Mouse (Mus musculus) forebrain, embryonic 15.5 days (tissue): ENCODE measurements at regions not wholly inside any gene's neighbourhood (a gene's known extent, or its start where the extent isn't known, plus 50 kb on each side); places are given as distances from the start of the nearest gene placed in this dataset.

Experiments
- ATAC-seq: fragments of 200-750 bp; cut with Nextera tagmentation; replicated peaks from 2 replicates; pipeline ENCODE4 v1.8.0; 2017; ENCODE audit warnings: mild to moderate bottlenecking, moderate TSS enrichment, moderate library complexity
- H3K27ac ChIP-seq: fragments of 300-500 bp; sonication (generic); replicated peaks from 2 replicates; pipeline ENCODE4 v1.5.1; 2015; ENCODE audit warnings: mild to moderate bottlenecking, inconsistent platforms
- H3K27me3 ChIP-seq: fragments of 300-500 bp; sonication (generic); 2 replicates; pipeline ENCODE4 v1.6.1; 2015; ENCODE audit warnings: inconsistent platforms
- H3K36me3 ChIP-seq: fragments of 300-500 bp; sonication (generic); 2 replicates; pipeline ENCODE4 v1.6.1; 2015; ENCODE audit warnings: mild to moderate bottlenecking, inconsistent platforms
- H3K4me1 ChIP-seq: fragments of 300-500 bp; sonication (generic); 2 replicates; pipeline ENCODE4 v1.6.1; 2015; ENCODE audit warnings: inconsistent platforms
- H3K4me2 ChIP-seq: fragments of 300-500 bp; sonication (generic); replicated peaks from 2 replicates; pipeline ENCODE4 v1.6.1; 2015; ENCODE audit warnings: mild to moderate bottlenecking, inconsistent platforms
- H3K4me3 ChIP-seq: fragments of 300-500 bp; sonication (generic); 2 replicates; pipeline ENCODE4 v1.5.1; 2015; ENCODE audit warnings: mild to moderate bottlenecking, inconsistent platforms
- H3K9ac ChIP-seq: fragments of 300-500 bp; sonication (generic); replicated peaks from 2 replicates; pipeline ENCODE4 v1.6.1; 2015; ENCODE audit warnings: mild to moderate bottlenecking, inconsistent platforms
- H3K9me3 ChIP-seq: fragments of 300-500 bp; sonication (generic); 2 replicates; pipeline ENCODE4 v1.6.1; 2016; ENCODE audit warnings: inconsistent platforms
- WGBS: fragments of 180-500 bp; shearing (Covaris S2); methylation state at CpG from one replicate; pipeline ENCODE4 v1.1.7; 2015; ENCODE audit warnings: mixed read lengths; 5-methylcytosine and 5-hydroxymethylcytosine counted together

DNA sequence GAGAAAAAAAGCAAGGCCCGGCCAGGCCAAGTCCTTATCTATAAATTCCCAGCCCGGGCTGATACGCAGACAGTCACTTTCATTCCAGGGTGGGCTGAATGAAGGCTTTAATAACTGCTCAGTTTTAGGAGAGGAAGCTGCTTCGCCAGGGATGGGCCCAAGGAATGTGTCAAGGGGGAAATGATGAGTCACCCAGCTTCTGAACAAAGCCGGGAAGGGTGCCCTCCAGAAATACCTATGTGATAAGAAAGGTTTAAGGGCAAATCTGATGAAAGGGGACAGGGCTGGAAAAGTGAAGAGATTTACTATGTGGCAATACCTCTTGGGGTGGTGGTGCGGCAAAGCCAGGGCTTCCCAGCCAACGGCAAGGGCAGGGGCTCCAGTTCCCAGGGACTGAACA is 145.6 kb downstream of the Samd5 start:
- no peak for ATAC-seq
- Histone ChIP-seq H3K4me1 (peaks cover 9% of the 10 kb centered on the region; the same call in 1 of the 2 replicates), H3K27me3 (no peaks in the 10 kb centered on the region), H3K4me3 (no peak overlapping the region), H3K4me2 (no peak overlapping the region), H3K27ac (no peak overlapping the region), H3K9ac (no peak overlapping the region), H3K36me3 (no peaks in the 10 kb centered on the region), H3K9me3 (no peaks in the 10 kb centered on the region)
- 68% methylated on average over 7 of the region's 7 CpGs for WGBS

GRCm38 (mm10) chr10:9528066-9528465 is 146.9 kb downstream of the Samd5 start:
- Histone ChIP-seq H3K9ac (no peak overlapping the region), H3K4me3 (no peak overlapping the region), H3K36me3 (no peaks in the 10 kb centered on the region), H3K27ac (no peak overlapping the region), H3K27me3 (no peaks in the 10 kb centered on the region), H3K4me1 (no peaks in the 10 kb centered on the region), H3K4me2 (no peak overlapping the region), H3K9me3 (no peaks in the 10 kb centered on the region)
- WGBS, result 86% methylated on average over 4 of the region's 4 CpGs
- ATAC-seq, result no peak

DNA sequence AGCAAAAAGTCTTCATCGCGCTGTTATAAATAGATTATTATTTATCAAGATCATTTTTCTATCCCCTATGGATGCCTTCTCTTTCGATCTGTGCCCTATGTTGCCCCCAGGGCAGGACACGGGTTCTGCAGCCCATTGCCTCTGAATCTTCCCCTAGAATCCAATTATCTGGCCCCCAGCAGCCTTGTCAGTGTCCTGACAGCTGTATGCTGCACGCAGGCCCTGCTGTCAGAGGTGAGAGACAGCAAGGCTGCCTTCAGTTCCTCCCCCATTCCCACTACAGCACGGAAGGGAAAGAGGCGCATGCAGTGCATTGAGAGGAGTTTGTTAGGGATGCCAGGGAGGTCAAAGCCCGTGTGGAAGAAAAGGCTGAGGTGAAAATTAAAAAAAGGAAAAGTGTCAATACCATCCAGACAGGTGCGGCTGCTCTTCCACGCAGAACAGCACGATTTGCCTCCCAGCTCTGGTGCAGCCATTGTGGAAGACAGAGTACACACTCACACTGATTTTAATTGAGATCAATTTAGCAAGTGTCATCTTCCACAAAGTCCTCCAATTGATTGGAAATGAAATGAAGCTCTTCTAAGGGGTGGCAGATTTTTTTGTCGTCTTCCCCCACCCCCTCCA is 165.1 kb downstream of the Samd5 start:
- Histone ChIP-seq H3K9me3 (no peaks in the 10 kb centered on the region), H3K9ac (no peak overlapping the region), H3K4me2 (no peak overlapping the region), H3K4me1 (peaks cover 4% of the 10 kb centered on the region), H3K27me3 (no peaks in the 10 kb centered on the region), H3K27ac (0 out of 2 replicates have a peak overlapping the region, but pooled peaks have one; percentile 32), H3K36me3 (no peaks in the 10 kb centered on the region), H3K4me3 (no peak overlapping the region)
- 45% methylated on average over 12 of the region's 12 CpGs for WGBS
- no peak; the same call in 1 of the 2 replicates for ATAC-seq

DNA sequence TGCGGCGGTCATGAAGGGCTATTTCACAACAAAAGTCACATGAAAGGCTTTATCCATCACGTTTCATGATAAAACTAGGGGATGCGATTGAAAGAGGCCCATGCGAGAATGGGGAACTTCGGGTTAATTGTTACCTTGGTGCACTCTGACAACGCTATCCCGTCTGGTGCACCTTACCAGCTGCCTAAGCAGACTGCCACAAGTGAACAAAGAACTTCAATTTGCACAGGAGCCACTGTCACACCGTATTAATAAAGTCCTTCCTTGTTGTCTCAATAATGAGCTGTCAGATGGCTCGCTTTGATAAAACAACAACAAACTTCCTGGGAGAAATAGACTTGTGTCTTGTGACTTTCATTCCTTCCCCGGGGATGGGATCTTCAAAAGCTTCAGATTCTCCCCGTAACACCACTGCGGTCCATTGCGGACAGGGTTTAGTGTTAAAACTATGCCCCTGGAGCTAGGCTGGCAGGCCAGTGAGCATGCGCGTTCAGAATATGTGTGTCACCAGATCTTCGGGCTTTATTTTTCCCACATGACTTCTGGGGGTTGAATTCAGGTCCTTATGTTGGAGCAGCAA is 165.8 kb downstream of the Samd5 start:
- Histone ChIP-seq H3K9ac (no peak overlapping the region), H3K36me3 (no peaks in the 10 kb centered on the region), H3K4me2 (no peak overlapping the region), H3K4me3 (no peak overlapping the region), H3K4me1 (peaks cover 4% of the 10 kb centered on the region), H3K9me3 (no peaks in the 10 kb centered on the region), H3K27me3 (no peaks in the 10 kb centered on the region), H3K27ac (no peak overlapping the region)
- 64% methylated on average over 17 of the region's 17 CpGs for WGBS
- no peak for ATAC-seq

GRCm38 (mm10) chr10:9503569-9504493 is 171.2 kb downstream of the Samd5 start:
- H3K27ac ChIP-seq, result peak overlapping the region; percentile 17; the same call in 1 of the 2 replicates
- H3K36me3 ChIP-seq, result no peaks in the 10 kb centered on the region
- no peaks in the 10 kb centered on the region for H3K27me3 ChIP-seq
- H3K4me2 ChIP-seq, result no peak overlapping the region
- H3K9ac ChIP-seq, result no peak overlapping the region
- no peaks in the 10 kb centered on the region for H3K9me3 ChIP-seq
- WGBS, result 15% methylated on average over 11 of the region's 11 CpGs
- ATAC-seq, result peak; percentile 83
- no peak overlapping the region for H3K4me3 ChIP-seq
- H3K4me1 ChIP-seq, result peaks cover 3% of the 10 kb centered on the region; the same call in 1 of the 2 replicates

DNA sequence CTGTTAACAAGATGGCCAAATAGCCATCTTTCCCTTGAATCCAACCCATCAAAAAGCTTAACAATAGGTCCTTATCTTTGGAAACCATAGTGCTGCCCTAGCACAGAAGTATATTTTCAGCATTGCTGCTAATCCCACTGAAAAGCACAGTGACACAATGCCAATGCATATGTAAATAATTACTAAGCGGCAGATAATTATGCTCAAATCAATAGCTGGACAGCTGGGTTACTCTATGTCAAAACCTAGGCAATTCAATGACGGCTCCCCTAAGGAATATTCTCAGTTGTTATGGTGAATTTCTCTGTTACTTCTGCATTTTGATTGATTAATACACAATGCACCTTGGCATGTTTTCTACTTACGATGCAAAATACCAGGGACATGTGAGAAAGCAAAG is 176.5 kb downstream of the Samd5 start:
- Histone ChIP-seq H3K4me3 (no peak overlapping the region), H3K27me3 (no peaks in the 10 kb centered on the region), H3K9ac (no peak overlapping the region), H3K36me3 (no peaks in the 10 kb centered on the region), H3K4me1 (peaks cover 14% of the 10 kb centered on the region), H3K9me3 (no peaks in the 10 kb centered on the region), H3K4me2 (no peak overlapping the region), H3K27ac (no peak overlapping the region)
- 20% methylated on average over 3 of the region's 3 CpGs for WGBS
- ATAC-seq, result no peak

DNA sequence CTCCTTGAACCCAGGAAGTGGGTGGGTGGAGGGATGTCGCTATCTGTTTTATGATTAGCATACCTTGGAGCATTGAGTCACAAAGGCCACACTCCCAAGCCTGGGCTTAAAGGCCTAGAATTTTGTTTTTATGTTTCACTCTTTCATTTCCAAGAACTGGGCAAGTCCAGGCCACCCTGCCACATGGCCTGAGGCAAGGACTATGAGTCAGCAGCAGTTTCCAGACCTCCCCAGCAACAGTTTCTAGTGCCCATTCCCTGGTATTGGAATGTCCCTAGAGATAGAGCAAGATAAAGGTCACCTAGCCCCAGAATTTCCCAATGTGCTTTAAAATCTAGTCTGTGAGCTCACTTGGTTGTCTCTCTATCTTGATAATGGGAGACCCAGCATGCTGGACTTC is 178.0 kb downstream of the Samd5 start:
- Histone ChIP-seq H3K27ac (no peak overlapping the region), H3K4me2 (no peak overlapping the region), H3K9me3 (no peaks in the 10 kb centered on the region), H3K4me1 (peaks cover 14% of the 10 kb centered on the region), H3K27me3 (no peaks in the 10 kb centered on the region), H3K4me3 (no peak overlapping the region), H3K36me3 (no peaks in the 10 kb centered on the region), H3K9ac (no peak overlapping the region)
- 100% methylated on average over 1 of the region's 1 CpGs for WGBS
- ATAC-seq, result no peak

- 4% methylated on average over 6 of the region's 6 CpGs for WGBS
Measured at GRCm38 (mm10) chr10:9495143-9495651, 179.8 kb downstream of the Samd5 start.

DNA sequence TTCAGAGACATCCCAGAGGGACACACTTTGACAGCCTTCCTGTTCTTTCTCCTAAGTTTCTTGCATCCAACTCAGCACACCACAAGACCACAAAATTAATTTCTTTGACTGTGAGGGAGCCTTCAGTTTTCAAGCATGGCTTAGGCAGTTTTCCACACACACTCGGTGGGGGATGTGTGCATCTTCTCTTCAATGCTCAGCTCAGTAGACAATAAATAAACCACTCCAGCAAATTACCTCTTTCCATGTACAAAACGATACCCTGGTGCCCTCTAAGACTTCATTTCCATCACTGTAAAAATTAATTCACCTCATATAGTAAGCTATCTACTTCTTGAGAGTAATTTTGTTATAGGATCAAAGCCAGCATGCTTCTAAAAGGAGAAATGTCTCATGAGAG is 184.6 kb downstream of the Samd5 start:
- no peak for ATAC-seq
- Histone ChIP-seq H3K27me3 (no peaks in the 10 kb centered on the region), H3K4me1 (peaks cover 5% of the 10 kb centered on the region; the same call in 1 of the 2 replicates), H3K9ac (no peak overlapping the region), H3K4me3 (no peak overlapping the region), H3K36me3 (no peaks in the 10 kb centered on the region), H3K4me2 (no peak overlapping the region), H3K9me3 (no peaks in the 10 kb centered on the region), H3K27ac (no peak overlapping the region)
- 69% methylated on average over 2 of the region's 2 CpGs for WGBS

More at GRCm38 (mm10) chr10:9495143-9495651, 179.8 kb downstream of the Samd5 start:
- no peak overlapping the region for H3K4me3 ChIP-seq
- H3K9me3 ChIP-seq, result no peaks in the 10 kb centered on the region
- no peak overlapping the region for H3K4me2 ChIP-seq
- no peak overlapping the region for H3K27ac ChIP-seq
- H3K36me3 ChIP-seq, result no peaks in the 10 kb centered on the region
- peaks cover 14% of the 10 kb centered on the region for H3K4me1 ChIP-seq
- H3K9ac ChIP-seq, result no peak overlapping the region
- H3K27me3 ChIP-seq, result no peaks in the 10 kb centered on the region
- ATAC-seq, result peak; percentile 55; the same call in 1 of the 2 replicates

DNA sequence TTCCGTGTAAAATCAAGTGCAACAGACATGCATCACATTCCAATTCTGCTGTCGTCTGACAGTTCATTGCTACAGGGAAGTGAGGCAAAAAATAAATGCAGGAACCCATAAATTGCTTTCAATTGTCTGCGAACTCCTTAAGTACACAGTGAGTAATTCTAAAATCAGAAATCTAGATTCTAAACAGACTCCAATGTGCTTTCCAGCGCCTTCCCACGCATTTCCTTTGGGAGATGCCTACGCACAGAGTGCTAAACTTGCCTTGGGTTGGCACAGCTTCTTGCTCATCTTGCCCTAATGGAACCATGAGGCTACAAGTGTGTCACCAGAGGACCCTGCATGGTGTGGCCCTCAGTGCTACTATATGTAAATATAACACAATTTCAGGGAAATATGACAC is 212.6 kb downstream of the Samd5 start:
- no peak overlapping the region for H3K9ac ChIP-seq
- H3K27me3 ChIP-seq, result no peaks in the 10 kb centered on the region
- no peak overlapping the region for H3K27ac ChIP-seq
- H3K36me3 ChIP-seq, result no peaks in the 10 kb centered on the region
- no peaks in the 10 kb centered on the region for H3K9me3 ChIP-seq
- H3K4me3 ChIP-seq, result no peak overlapping the region
- ATAC-seq, result no peak
- peaks cover 7% of the 10 kb centered on the region; the same call in 1 of the 2 replicates for H3K4me1 ChIP-seq
- H3K4me2 ChIP-seq, result no peak overlapping the region
- 78% methylated on average over 6 of the region's 6 CpGs for WGBS

- H3K4me2 ChIP-seq, result no peak overlapping the region
- no peak overlapping the region for H3K27ac ChIP-seq
- H3K36me3 ChIP-seq, result no peaks in the 10 kb centered on the region
- H3K4me1 ChIP-seq, result peaks cover 9% of the 10 kb centered on the region; the same call in 1 of the 2 replicates
- no peaks in the 10 kb centered on the region for H3K9me3 ChIP-seq
- 0 out of 2 replicates have a peak, but pooled peaks have one; percentile 26 for ATAC-seq
- H3K27me3 ChIP-seq, result no peaks in the 10 kb centered on the region
- H3K9ac ChIP-seq, result no peak overlapping the region
- H3K4me3 ChIP-seq, result no peak overlapping the region
- WGBS, result 77% methylated on average over 6 of the region's 6 CpGs
Measured at GRCm38 (mm10) chr10:9459145-9459544, 215.9 kb downstream of the Samd5 start.

- Histone ChIP-seq H3K4me1 (peaks cover 9% of the 10 kb centered on the region; the same call in 1 of the 2 replicates), H3K27ac (no peak overlapping the region), H3K9ac (no peak overlapping the region), H3K4me2 (no peak overlapping the region), H3K4me3 (no peak overlapping the region), H3K27me3 (no peaks in the 10 kb centered on the region), H3K36me3 (no peaks in the 10 kb centered on the region), H3K9me3 (no peaks in the 10 kb centered on the region)
- 82% methylated on average over 2 of the region's 2 CpGs for WGBS
- ATAC-seq, result no peak
Measured at GRCm38 (mm10) chr10:9458466-9458865, 216.5 kb downstream of the Samd5 start.
